In genomic region chr19:3424214-3424613, GRCm38 (mm10) we compare ENCODE assay signal across 18 mouse cellular contexts. TPM values are rescaled to one million over a fixed set of nuclear protein-coding genes. Genes with fewer than 3 reads are reported as not detected.
"Had no signal": no experiment of that assay in that cellular context is flagged by ENCODE, and none has a peak within 500 bp of the region (broad histone marks: within the 10 kb centered on the region; RNA-seq: fewer than 3 reads in every experiment).

No protein-coding gene starts in this region.

- ATAC-seq: liver, embryonic 12.5 days; midbrain, embryonic 13.5 days; midbrain, embryonic 16.5 days had no signal

- H3K4me1 ChIP-seq: liver, embryonic 12.5 days; neural tube, embryonic 15.5 days had no signal

- H3K9me3 ChIP-seq: liver, embryonic 12.5 days; lung, embryonic 15.5 days; midbrain, embryonic 10.5 days; midbrain, embryonic 13.5 days; neural tube, embryonic 13.5 days; neural tube, embryonic 15.5 days had no signal

- H3K9ac ChIP-seq: liver, embryonic 12.5 days; liver, embryonic 14.5 days; lung, embryonic 15.5 days; midbrain, embryonic 13.5 days; neural tube, embryonic 13.5 days; neural tube, embryonic 15.5 days had no signal

- H3K4me2 ChIP-seq: liver, embryonic 12.5 days; lung, embryonic 15.5 days; midbrain, embryonic 13.5 days; neural tube, embryonic 13.5 days; neural tube, embryonic 15.5 days had no signal

- H3K27ac ChIP-seq: liver, embryonic 12.5 days; liver, embryonic 14.5 days; lung, embryonic 15.5 days; midbrain, embryonic 10.5 days; midbrain, embryonic 13.5 days; neural tube, embryonic 13.5 days; neural tube, embryonic 15.5 days had no signal

- H3K4me3 ChIP-seq: liver, embryonic 12.5 days; lung, embryonic 15.5 days; midbrain, embryonic 10.5 days; midbrain, embryonic 13.5 days; myocyte; neural tube, embryonic 13.5 days; neural tube, embryonic 15.5 days had no signal

- H3K27me3 ChIP-seq: lung, embryonic 15.5 days; midbrain, embryonic 13.5 days; neural tube, embryonic 13.5 days; neural tube, embryonic 15.5 days had no signal

- DNase-seq: lung, adult 2 months; retina, postnatal 1 day; right cerebral cortex, adult 18-20 months; right cerebral cortex, postnatal 14 days; thymus, adult 18-20 months; thymus, postnatal 25 days; thymus, postnatal 4 days had no signal

- H3K36me3 ChIP-seq: liver, embryonic 12.5 days; lung, embryonic 15.5 days; midbrain, embryonic 10.5 days; midbrain, embryonic 13.5 days; neural tube, embryonic 13.5 days; neural tube, embryonic 15.5 days had no signal

RNA-seq across cellular contexts. Expression of gene Gal, which starts 9.9 kb away (rescaled TPM):
- total RNA-seq: megakaryocyte-erythroid progenitor cell, adult 5-6 weeks had no signal
- polyA plus RNA-seq: liver, embryonic 16.5 days; myocyte had no signal

RNA-seq across cellular contexts. Expression of gene Tesmin, which starts 35.6 kb away (rescaled TPM):
- polyA plus RNA-seq: neural tube, embryonic 13.5 days had no signal
